Mouse (Mus musculus) ES-E14 (cell line): ENCODE data around the gene Hist1h1a. TPM values are rescaled to one million over a fixed set of nuclear protein-coding genes. Genes with fewer than 3 reads are reported as not detected.

Experiments
- DNase-seq: peaks from one replicate; pipeline ENCODE4 v3.0.0-alpha.2; 2013; ENCODE audit warnings: low read depth, low spot score
- H3K27ac ChIP-seq: 2 replicates; pipeline ENCODE4 v1.5.1; 2012; ENCODE audit warnings: low read depth, mild to moderate bottlenecking, low read length, moderate library complexity, mixed read lengths; ENCODE audit not compliant: poor library complexity, insufficient read depth, severe bottlenecking
- H3K36me3 ChIP-seq: 2 replicates; pipeline ENCODE4 v1.6.1; 2012; ENCODE audit warnings: mild to moderate bottlenecking, low read length, moderate library complexity, mixed read lengths; ENCODE audit not compliant: control insufficient read depth, poor library complexity, insufficient read depth, severe bottlenecking
- H3K4me1 ChIP-seq, 2 experiments: fragments of 150-350 bp in 1 of 2; sonication (generic) in 1 of 2; 2 replicates each; pipeline ENCODE4 v1.6.1; 2012; ENCODE audit warnings: low read length in 2 of 2, mild to moderate bottlenecking in 1 of 2, mixed read lengths in 1 of 2; ENCODE audit not compliant: control insufficient read depth in 2 of 2, insufficient read depth in 2 of 2, poor library complexity in 1 of 2
- H3K4me3 ChIP-seq, 2 experiments: fragments of 150-350 bp in 1 of 2; sonication (generic) in 1 of 2; 2 replicates each; pipeline ENCODE4 v1.5.1; 2012; ENCODE audit warnings: low read length in 2 of 2, low read depth in 1 of 2, mild to moderate bottlenecking in 1 of 2, mixed read lengths in 1 of 2; ENCODE audit not compliant: insufficient read depth in 1 of 2, poor library complexity in 1 of 2, severe bottlenecking in 1 of 2
- H3K9ac ChIP-seq: 2 replicates; pipeline ENCODE4 v1.6.1; 2012; ENCODE audit warnings: low read depth, mild to moderate bottlenecking, low read length, mixed read lengths; ENCODE audit not compliant: poor library complexity, insufficient read depth, severe bottlenecking
- H3K9me3 ChIP-seq: fragments of 150-350 bp; sonication (generic); 2 replicates; pipeline ENCODE4 v1.6.1; 2012; ENCODE audit warnings: low read depth, mild to moderate bottlenecking, low read length; ENCODE audit not compliant: control insufficient read depth, insufficient read depth
- CHD2 ChIP-seq: IDR thresholded peaks from 2 replicates; pipeline ENCODE4 v1.6.1; 2014; ENCODE audit warnings: mild to moderate bottlenecking, low read depth, low read length, inconsistent platforms
- HCFC1 ChIP-seq: IDR thresholded peaks from 2 replicates; pipeline ENCODE4 v1.6.1; 2012; ENCODE audit warnings: low read length, inconsistent platforms, borderline replicate concordance; ENCODE audit not compliant: insufficient read depth
- MAFK ChIP-seq: IDR thresholded peaks from 2 replicates; pipeline ENCODE4 v1.6.1; 2014; ENCODE audit warnings: mild to moderate bottlenecking, low read depth, low read length, inconsistent platforms; ENCODE audit not compliant: insufficient read depth
- ZC3H11A ChIP-seq: IDR thresholded peaks from 2 replicates; pipeline ENCODE4 v1.6.1; 2012; ENCODE audit warnings: low read depth, mild to moderate bottlenecking, inconsistent platforms, low read length, borderline replicate concordance
- ZNF384 ChIP-seq: IDR thresholded peaks from 2 replicates; pipeline ENCODE4 v1.6.1; 2012; ENCODE audit warnings: low read depth, low read length, inconsistent platforms
- in situ Hi-C, 2 experiments: fragments of 600-800 bp; cut with MboI; formaldehyde crosslinking; loops; one replicate each; pipeline ENCODE4 v1.15.1; 2025; ENCODE audit warnings: low sequenced_read_pairs in 2 of 2, inconsistent platforms in 1 of 2; ENCODE audit not compliant: unreplicated experiment in 2 of 2
- total RNA-seq: library from RNA; depleted of rRNA; stranded (reverse); fragments of 300-350 nt; gene quantifications from 2 replicates; pipeline ENCODE4 v1.2.3, GENCODE M21; 2012

The Hist1h1a gene
- total RNA-seq, 1 experiment: 1,468 TPM

GRCm38 (mm10) chr13:23759251-23759771, 4.2 kb upstream of the Hist1h1a start:
- H3K4me3 ChIP-seq: no peak overlapping the region
- DNase-seq: no peak

DNA sequence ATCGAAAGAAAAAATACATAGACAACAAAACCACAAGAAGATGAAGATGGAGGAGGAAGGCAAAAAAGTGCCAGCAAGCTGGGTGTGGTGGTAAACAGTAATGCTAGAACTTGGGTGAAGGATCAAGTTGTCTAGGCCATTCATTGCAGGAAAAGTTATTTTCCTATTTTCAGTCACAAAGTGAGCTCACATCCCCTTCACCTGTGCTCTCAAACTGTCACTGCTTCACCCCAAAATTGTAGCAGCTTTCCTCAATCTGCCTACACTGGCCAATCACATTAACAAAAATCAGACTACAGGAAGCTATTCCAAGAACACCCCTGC, 3.6 kb upstream of the Hist1h1a start:
- TF ChIP-seq HCFC1 (no peak), ZNF384 (no peak), MAFK (no peak), ZC3H11A (no peak), CHD2 (no peak)
- H3K9ac ChIP-seq: peak overlapping the region; percentile 76
- DNase-seq: no peak
- no peaks in the 10 kb centered on the region for H3K9me3 ChIP-seq
- peaks cover 0 to 4% of the 10 kb centered on the region in 2 experiments; a peak in 2 of 4 replicates for H3K4me1 ChIP-seq
- peak overlapping the region; percentile 77; the same call in 1 of the 2 replicates for H3K27ac ChIP-seq
- H3K4me3 ChIP-seq: peak overlapping the region; percentile 44 to 59; a peak in 3 of 4 replicates
- H3K36me3 ChIP-seq: no peaks in the 10 kb centered on the region
- in situ Hi-C loops: loop anchor here in 1 of 2 experiments (25.0 kb wide), 1 partner anchor 1723 kb away; the partner anchor contains the start of genes Hist1h2ag, Hist1h2ah, Hist1h2bj and Hist1h2bk

More at GRCm38 (mm10) chr13:23759251-23759771, 4.2 kb upstream of the Hist1h1a start:
- in situ Hi-C loops: loop anchor here in 1 of 2 experiments (25.0 kb wide), 1 partner anchor 1722 kb away; the partner anchor contains the start of genes Hist1h2ag, Hist1h2ah, Hist1h2bj and Hist1h2bk
- TF ChIP-seq CHD2: no peak
- TF ChIP-seq ZC3H11A: no peak
- no peak for TF ChIP-seq MAFK
- no peak for TF ChIP-seq ZNF384
- no peak for TF ChIP-seq HCFC1
- no peaks in the 10 kb centered on the region for H3K9me3 ChIP-seq
- peak overlapping the region; percentile 12; the same call in 1 of the 2 replicates for H3K27ac ChIP-seq
- H3K4me1 ChIP-seq: peaks cover 0 to 4% of the 10 kb centered on the region in 2 experiments; a peak in 1 of 4 replicates
- H3K36me3 ChIP-seq: no peaks in the 10 kb centered on the region
- H3K9ac ChIP-seq: no peak overlapping the region; the same call in 1 of the 2 replicates

DNA sequence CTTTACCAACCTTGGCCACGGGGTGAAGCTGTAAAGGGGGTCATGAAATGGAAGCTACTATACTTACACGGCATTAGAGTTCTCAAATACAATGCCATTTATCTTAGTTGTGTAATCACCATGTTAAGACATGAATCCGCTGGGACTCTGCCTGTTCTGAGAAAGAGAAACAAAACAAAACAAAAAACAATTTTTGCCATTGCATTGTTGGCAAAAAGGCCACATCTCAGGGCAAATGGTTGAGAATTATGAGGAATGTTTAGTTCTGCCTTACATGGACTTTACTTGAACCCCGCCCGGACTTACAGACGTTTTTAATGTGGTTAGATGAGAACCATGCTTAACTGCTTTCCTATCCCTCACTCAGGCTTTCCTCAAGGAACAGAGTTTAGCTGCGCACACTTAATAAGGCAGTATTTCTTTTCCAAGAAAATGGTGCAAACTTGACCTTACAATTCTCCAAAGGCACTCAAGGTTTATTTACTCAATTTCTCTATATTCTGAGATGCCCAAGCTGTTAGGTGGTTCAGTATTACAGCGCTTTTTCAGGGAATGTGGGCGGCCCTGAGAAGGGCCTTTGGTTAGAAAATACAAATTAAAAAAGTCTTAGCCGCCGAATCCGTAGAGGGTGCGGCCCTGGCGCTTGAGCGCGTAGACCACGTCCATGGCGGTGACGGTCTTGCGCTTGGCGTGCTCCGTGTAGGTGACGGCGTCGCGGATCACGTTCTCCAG, 3.1 kb upstream of the Hist1h1a start:
- H3K27ac ChIP-seq: peak overlapping the region; percentile 77
- DNase-seq: no peak
- H3K4me1 ChIP-seq: peaks cover 0 to 4% of the 10 kb centered on the region in 2 experiments; a peak in 2 of 4 replicates
- no peaks in the 10 kb centered on the region for H3K36me3 ChIP-seq
- peak overlapping the region; percentile 44 to 59 for H3K4me3 ChIP-seq
- TF ChIP-seq HCFC1: no peak
- no peak; the same call in 1 of the 2 replicates for TF ChIP-seq CHD2
- TF ChIP-seq ZNF384: no peak
- peak overlapping the region; percentile 76 for H3K9ac ChIP-seq
- no peaks in the 10 kb centered on the region for H3K9me3 ChIP-seq
- in situ Hi-C loops: loop anchor here in 1 of 2 experiments (25.0 kb wide), 1 partner anchor 1723 kb away; the partner anchor contains the start of genes Hist1h2ag, Hist1h2ah, Hist1h2bj and Hist1h2bk

DNA sequence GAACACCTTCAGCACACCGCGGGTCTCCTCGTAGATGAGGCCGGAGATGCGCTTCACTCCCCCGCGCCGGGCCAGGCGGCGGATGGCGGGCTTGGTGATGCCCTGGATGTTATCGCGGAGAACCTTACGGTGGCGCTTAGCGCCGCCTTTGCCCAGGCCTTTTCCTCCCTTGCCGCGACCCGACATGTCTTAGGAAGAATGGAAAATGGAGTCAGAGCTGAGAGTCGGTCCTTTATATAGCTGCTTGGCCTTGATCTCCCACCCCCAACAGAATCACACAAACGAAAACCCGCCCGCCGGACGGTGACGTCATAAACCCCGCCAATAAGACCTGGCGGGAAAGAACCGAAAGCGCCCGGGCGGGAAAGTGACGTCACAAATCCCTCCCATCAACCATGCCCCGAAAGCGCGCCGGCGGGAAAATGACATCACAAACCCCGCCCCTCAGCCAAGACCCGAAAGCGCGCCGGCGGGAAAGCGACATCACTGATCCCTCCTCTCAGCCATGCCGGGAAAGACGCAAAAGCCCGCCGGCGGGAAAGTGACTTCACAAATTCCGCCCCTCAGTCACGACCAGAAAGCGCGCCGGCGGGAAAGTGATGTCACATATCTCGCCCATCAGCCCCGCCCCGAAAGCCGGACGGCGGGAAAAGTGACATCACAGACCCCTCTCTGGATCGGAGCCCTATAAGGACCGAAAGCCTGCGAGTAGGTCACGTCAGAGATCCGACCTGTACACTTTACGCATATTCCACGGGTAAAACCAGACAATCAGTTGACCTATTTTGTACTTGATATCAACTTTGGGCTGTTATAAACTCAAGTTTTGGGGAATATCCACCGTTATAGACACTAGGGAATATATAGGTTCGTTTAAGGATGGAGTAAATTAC, 2.2 kb upstream of the Hist1h1a start, which contains the start of gene Hist1h4a:
Hist1h4a (minus strand) TSS at position 259 of the 893 bp plus-strand sequence.
- in situ Hi-C loops: loop anchor here in 1 of 2 experiments (25.0 kb wide), 1 partner anchor 1724 kb away; the partner anchor contains the start of genes Hist1h2ag, Hist1h2ah, Hist1h2bj and Hist1h2bk
- peak; percentile 98 for DNase-seq
- H3K27ac ChIP-seq: peak within 1 kb of the TSS; percentile 99
- H3K36me3 ChIP-seq: no peaks in the 10 kb centered on the region
- peaks cover 0 to 2% of the 10 kb centered on the region in 2 experiments; a peak in 2 of 4 replicates for H3K4me1 ChIP-seq
- TF ChIP-seq CHD2: peak; percentile 59; the same call in 1 of the 2 replicates
- no peak for TF ChIP-seq ZC3H11A
- peak within 1 kb of the TSS; percentile 98 for H3K9ac ChIP-seq
- H3K9me3 ChIP-seq: no peaks in the 10 kb centered on the region
- H3K4me3 ChIP-seq: peak within 1 kb of the TSS; percentile 55 to 72
